Mouse (Mus musculus) kidney, adult 2 months (tissue): ENCODE measurements around the gene Rps6ka1. TPM values are rescaled to one million over a fixed set of nuclear protein-coding genes. Genes with fewer than 3 reads are reported as not detected.
A peak's percentile ranks its signal among the peaks of the same experiment; 100 is the strongest.

Experiments
- DNase-seq: peaks from one replicate; pipeline ENCODE4 v3.0.0; 2021
- H3K27ac ChIP-seq: fragments of 200-500 bp; 2 replicates; pipeline ENCODE4 v1.5.1; 2012; ENCODE audit warnings: low read depth, low read length, control low read depth, inconsistent platforms; ENCODE audit not compliant: insufficient read depth
- H3K27me3 ChIP-seq: fragments of 200-500 bp; replicated peaks from 2 replicates; pipeline ENCODE4 v1.6.1; 2012; ENCODE audit warnings: mild to moderate bottlenecking, moderate library complexity, low read length, inconsistent platforms; ENCODE audit not compliant: control insufficient read depth, insufficient read depth
- H3K36me3 ChIP-seq: fragments of 200-500 bp; 2 replicates; pipeline ENCODE4 v1.6.1; 2012; ENCODE audit warnings: mild to moderate bottlenecking, moderate library complexity, low read length, inconsistent platforms; ENCODE audit not compliant: control insufficient read depth, insufficient read depth
- H3K4me1 ChIP-seq: fragments of 200-500 bp; 2 replicates; pipeline ENCODE4 v1.6.1; 2011; ENCODE audit warnings: low read length; ENCODE audit not compliant: control insufficient read depth, insufficient read depth
- H3K4me3 ChIP-seq: fragments of 200-500 bp; 2 replicates; pipeline ENCODE4 v1.5.1; 2011; ENCODE audit warnings: mild to moderate bottlenecking, low read depth, low read length, control low read depth; ENCODE audit not compliant: insufficient read depth
- CTCF ChIP-seq: fragments of 200-500 bp; conservative IDR thresholded peaks from 2 replicates; pipeline ENCODE4 v1.5.1; 2011; ENCODE audit warnings: low read depth, mild to moderate bottlenecking, control low read depth, low read length, moderate library complexity, mixed read lengths; ENCODE audit not compliant: insufficient read depth, insufficient read length
- POLR2A ChIP-seq: fragments of 200-500 bp; IDR thresholded peaks from one replicate; pipeline ENCODE4 v1.6.1; 2011; ENCODE audit warnings: low read depth, low read length, control low read depth
- WGBS: fragments of 180-500 bp; shearing (Covaris S2); methylation state at CpG from one replicate; pipeline ENCODE4 v1.1.7; 2018; 5-methylcytosine and 5-hydroxymethylcytosine counted together
- polyA plus RNA-seq: library from polyadenylated mRNA; depleted of rRNA; stranded (reverse); fragments of >200 nt; gene quantifications from 2 replicates; pipeline ENCODE4 v1.2.3, GENCODE M21; 2012

The Rps6ka1 gene
- polyA plus RNA-seq, 1 experiment = 29.4 TPM

GRCm38 (mm10) chr4:133827887-133828794 lies 59.5 kb downstream of the Rps6ka1 start:
- Histone ChIP-seq H3K4me3 (no peak overlapping the region), H3K36me3 (no peaks in the 10 kb centered on the region), H3K27ac (no peak overlapping the region), H3K4me1 (peaks cover 4% of the 10 kb centered on the region; the same call in 1 of the 2 replicates), H3K27me3 (no peaks in the 10 kb centered on the region)
- 31% methylated on average over 25 of the region's 25 CpGs for WGBS
- TF ChIP-seq POLR2A = no peak
- DNase-seq = peak; percentile 25

- Histone ChIP-seq H3K4me3 (no peak overlapping the region), H3K27ac (no peak overlapping the region), H3K4me1 (peaks cover 4% of the 10 kb centered on the region; the same call in 1 of the 2 replicates), H3K36me3 (no peaks in the 10 kb centered on the region), H3K27me3 (no peaks in the 10 kb centered on the region)
- no peak for DNase-seq
- TF ChIP-seq CTCF (no peak), POLR2A (no peak)
- 74% methylated on average over 6 of the region's 6 CpGs for WGBS
These were observed 60.2 kb downstream of the Rps6ka1 start for GRCm38 (mm10) chr4:133827354-133827753.

- no peak overlapping the region for H3K4me3 ChIP-seq
- no peak overlapping the region for H3K27ac ChIP-seq
- 25% methylated on average over 3 of the region's 3 CpGs for WGBS
- TF ChIP-seq CTCF = no peak
- no peak for TF ChIP-seq POLR2A
- DNase-seq = peak; percentile 71
- H3K27me3 ChIP-seq = no peaks in the 10 kb centered on the region
- H3K36me3 ChIP-seq = no peaks in the 10 kb centered on the region
- peaks cover 8% of the 10 kb centered on the region; the same call in 1 of the 2 replicates for H3K4me1 ChIP-seq
These were observed 61.9 kb downstream of the Rps6ka1 start for GRCm38 (mm10) chr4:133825731-133826130.

- TF ChIP-seq CTCF (no peak), POLR2A (no peak)
- peak; percentile 62 for DNase-seq
- Histone ChIP-seq H3K4me3 (peak overlapping the region; percentile 16), H3K36me3 (no peaks in the 10 kb centered on the region), H3K27me3 (no peaks in the 10 kb centered on the region), H3K27ac (peak overlapping the region; percentile 76), H3K4me1 (peaks cover 10% of the 10 kb centered on the region; the same call in 1 of the 2 replicates)
- 32% methylated on average over 9 of the region's 9 CpGs for WGBS
These were observed 66.6 kb downstream of the Rps6ka1 start for GRCm38 (mm10) chr4:133820806-133821560.

- no peaks in the 10 kb centered on the region for H3K36me3 ChIP-seq
- 28% methylated on average over 4 of the region's 4 CpGs for WGBS
- H3K27ac ChIP-seq = peak overlapping the region; percentile 76
- TF ChIP-seq CTCF (no peak), POLR2A (no peak)
- no peak overlapping the region for H3K4me3 ChIP-seq
- H3K27me3 ChIP-seq = no peaks in the 10 kb centered on the region
- H3K4me1 ChIP-seq = peaks cover 14% of the 10 kb centered on the region
- DNase-seq = peak; percentile 76
These were observed 67.4 kb downstream of the Rps6ka1 start for GRCm38 (mm10) chr4:133820166-133820565.

- no peak overlapping the region for H3K4me3 ChIP-seq
- 95% methylated on average over 5 of the region's 5 CpGs for WGBS
- H3K27me3 ChIP-seq = no peaks in the 10 kb centered on the region
- peaks cover 20% of the 10 kb centered on the region for H3K4me1 ChIP-seq
- TF ChIP-seq CTCF = no peak
- no peak for TF ChIP-seq POLR2A
- no peaks in the 10 kb centered on the region for H3K36me3 ChIP-seq
- DNase-seq = no peak
- H3K27ac ChIP-seq = no peak overlapping the region
These were observed 70.2 kb downstream of the Rps6ka1 start for GRCm38 (mm10) chr4:133817356-133817755.

- DNase-seq = no peak
- Histone ChIP-seq H3K4me3 (peak overlapping the region; percentile 25; the same call in 1 of the 2 replicates), H3K27ac (peak overlapping the region; percentile 67), H3K27me3 (no peaks in the 10 kb centered on the region), H3K4me1 (peaks cover 20% of the 10 kb centered on the region), H3K36me3 (no peaks in the 10 kb centered on the region)
- TF ChIP-seq CTCF (no peak), POLR2A (no peak)
- WGBS = 34% methylated on average over 7 of the region's 7 CpGs
These were observed 71.1 kb downstream of the Rps6ka1 start for GRCm38 (mm10) chr4:133816504-133816875.
